Mouse (Mus musculus): ENCODE data around the gene Sim2.

DNA sequence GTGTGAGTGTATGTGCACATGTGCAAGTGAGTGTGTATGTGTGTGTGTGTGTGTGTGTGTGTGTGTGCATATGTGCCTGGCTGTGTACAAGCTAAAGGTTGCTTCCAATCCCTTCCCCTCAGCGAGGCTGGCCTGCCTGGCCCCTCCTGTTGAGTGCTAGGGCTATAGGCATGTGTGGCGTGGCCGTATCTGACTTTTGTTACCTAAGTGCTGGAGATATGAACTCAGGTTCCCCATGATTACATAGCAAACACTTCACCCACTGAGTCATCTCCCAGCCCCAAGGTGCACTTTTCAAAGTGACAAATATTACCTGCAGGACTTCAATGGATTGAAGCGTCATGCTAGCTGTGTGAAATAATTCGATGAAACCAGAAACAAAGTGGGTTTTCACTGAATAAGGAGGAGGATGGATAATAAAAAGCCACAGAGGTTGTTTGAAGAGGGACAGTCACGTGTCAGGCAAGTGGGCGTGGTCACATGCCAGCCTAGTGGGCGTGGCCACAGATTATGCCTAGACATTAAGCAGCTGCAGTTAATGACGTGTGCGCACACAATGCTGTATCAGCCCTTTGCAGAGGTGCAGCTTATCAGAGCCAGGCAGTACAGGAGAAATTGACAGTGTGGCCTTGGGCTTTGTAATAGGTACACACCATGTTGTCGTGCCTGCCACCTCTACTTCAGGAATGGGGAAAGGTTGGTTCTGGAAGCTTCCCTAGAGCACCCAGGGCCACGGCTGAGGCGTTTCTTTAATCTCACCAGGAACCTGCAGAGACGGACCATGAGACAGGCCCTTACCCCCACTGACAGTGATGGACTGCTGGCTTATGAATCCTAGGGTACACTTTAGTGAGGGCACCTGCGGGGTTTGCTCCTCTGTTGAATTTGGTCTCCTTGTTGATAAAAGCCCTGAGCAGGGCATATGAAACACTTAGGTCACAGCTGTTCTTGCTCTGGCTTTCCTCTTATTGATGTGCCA lies 65.7 kb downstream of the Sim2 start:
- TF ChIP-seq CTCF (IDR thresholded peaks at IDR 0.05; ENCODE audit: low read depth): no peak
- peak; percentile 90 for TF ChIP-seq EP300 (IDR thresholded peaks at IDR 0.05; ENCODE audit: low read depth)

Data from liver, postnatal 0 days (tissue).